Mouse (Mus musculus): ENCODE data around the gene Trim66. TPM values are rescaled to one million over a fixed set of nuclear protein-coding genes. Genes with fewer than 3 reads are reported as not detected.

The Trim66 gene
- polyA plus RNA-seq (2015; fragmentation: Nextera tagmentation; extraction: Ambion mirVana), result 3.9 and 5.6 TPM in 2 replicates

DNA sequence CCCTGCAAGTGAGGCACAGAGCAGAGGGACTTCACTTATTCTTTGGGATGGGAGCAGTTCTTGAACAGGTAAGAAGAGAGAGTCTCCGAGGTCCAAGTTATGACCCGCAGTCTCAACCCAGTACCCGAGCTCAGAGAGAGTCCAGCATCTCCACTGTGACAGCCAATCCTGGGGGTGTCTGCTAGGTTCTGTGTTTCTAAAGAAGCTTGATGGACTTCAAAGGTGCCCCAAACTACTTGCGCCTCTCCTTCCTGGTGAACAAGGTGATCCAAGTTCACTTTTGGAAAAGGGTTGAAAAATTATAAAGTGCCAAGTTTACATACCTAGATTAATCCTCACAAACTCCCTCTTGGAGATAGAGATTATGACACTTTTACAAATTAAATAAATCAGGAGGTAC, at the start of gene Trim66:
Trim66 (minus strand) TSS at position 101 of the 400 bp plus-strand sequence.
- Histone ChIP-seq H3K4me1 (0 out of 2 replicates have a peak, but pooled peaks cover 4% of the 10 kb centered on the region), H3K4me2 (replicated peaks) (no peak within 1 kb of the TSS), H3K36me3 (no peaks in the 10 kb centered on the region), H3K4me3 (replicated peaks) (no peak within 1 kb of the TSS), H3K27ac (replicated peaks) (no peak within 1 kb of the TSS; the same call in 1 of the 2 replicates), H3K9me3 (replicated peaks) (no peaks in the 10 kb centered on the region), H3K27me3 (no peaks in the 10 kb centered on the region), H3K9ac (no peak within 1 kb of the TSS)
- no peak for ATAC-seq (ENCODE audit: insufficient number of reproducible peaks, low FRiP score, low TSS enrichment, low read depth)
- 84% methylated on average over 4 of the region's 4 CpGs for WGBS

DNA sequence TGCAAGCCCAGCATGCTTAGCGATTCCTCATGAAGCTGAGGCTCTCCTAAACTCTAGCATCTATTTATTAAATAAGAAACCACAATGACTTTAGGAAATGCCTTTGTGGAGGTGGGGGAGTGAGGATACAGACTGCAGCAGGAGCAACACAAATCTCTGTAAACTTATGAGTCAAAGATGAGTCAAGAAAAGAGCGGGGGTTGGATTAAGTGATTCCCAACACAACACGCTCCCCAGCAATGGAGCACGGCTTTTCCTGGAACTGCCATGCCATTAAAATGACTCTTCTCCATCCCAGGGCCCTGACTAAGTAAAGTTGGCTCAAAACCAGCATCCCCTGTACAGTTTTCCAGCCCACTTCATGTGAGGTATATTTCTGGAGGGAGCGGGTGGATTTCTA, 38.8 kb upstream of the Trim66 start:
- H3K27me3 ChIP-seq, result no peaks in the 10 kb centered on the region
- H3K4me1 ChIP-seq, result peaks cover 5% of the 10 kb centered on the region
- H3K9me3 ChIP-seq (replicated peaks), result no peaks in the 10 kb centered on the region
- no peak overlapping the region for H3K4me2 ChIP-seq (replicated peaks)
- WGBS, result 71% methylated on average over 5 of the region's 5 CpGs
- no peak for ATAC-seq (ENCODE audit: insufficient number of reproducible peaks, low FRiP score, low TSS enrichment, low read depth)
- H3K4me3 ChIP-seq (replicated peaks), result no peak overlapping the region
- H3K27ac ChIP-seq (replicated peaks), result no peak overlapping the region
- no peak overlapping the region for H3K9ac ChIP-seq
- H3K36me3 ChIP-seq, result peaks cover 61% of the 10 kb centered on the region

DNA sequence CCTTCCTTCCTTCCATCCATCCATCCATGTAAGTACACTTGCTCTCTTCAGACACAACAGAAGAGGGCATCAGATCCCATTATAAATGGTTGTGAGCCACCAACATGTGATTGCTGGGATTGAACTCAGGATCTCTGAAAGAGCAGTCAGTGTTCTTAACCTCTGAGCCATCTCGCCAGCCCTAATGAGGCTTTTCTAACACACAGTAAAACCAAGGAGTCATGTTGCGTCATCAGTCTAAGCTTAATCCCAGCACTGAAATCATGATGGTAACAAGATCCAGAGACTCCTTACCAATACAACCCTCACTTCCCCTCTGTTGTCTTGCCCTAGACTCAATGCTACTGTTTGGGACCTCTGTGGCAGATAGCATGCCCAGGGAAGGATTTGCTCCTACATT, 38.3 kb upstream of the Trim66 start:
- H3K27me3 ChIP-seq, result no peaks in the 10 kb centered on the region
- H3K36me3 ChIP-seq, result peaks cover 61% of the 10 kb centered on the region
- ATAC-seq (ENCODE audit: insufficient number of reproducible peaks, low FRiP score, low TSS enrichment, low read depth), result no peak
- H3K4me1 ChIP-seq, result peaks cover 5% of the 10 kb centered on the region
- no peak overlapping the region for H3K4me3 ChIP-seq (replicated peaks)
- 82% methylated on average over 2 of the region's 2 CpGs for WGBS
- H3K27ac ChIP-seq (replicated peaks), result 0 out of 2 replicates have a peak overlapping the region, but pooled peaks have one; percentile 13
- H3K9ac ChIP-seq, result no peak overlapping the region
- no peaks in the 10 kb centered on the region for H3K9me3 ChIP-seq (replicated peaks)
- no peak overlapping the region for H3K4me2 ChIP-seq (replicated peaks)

DNA sequence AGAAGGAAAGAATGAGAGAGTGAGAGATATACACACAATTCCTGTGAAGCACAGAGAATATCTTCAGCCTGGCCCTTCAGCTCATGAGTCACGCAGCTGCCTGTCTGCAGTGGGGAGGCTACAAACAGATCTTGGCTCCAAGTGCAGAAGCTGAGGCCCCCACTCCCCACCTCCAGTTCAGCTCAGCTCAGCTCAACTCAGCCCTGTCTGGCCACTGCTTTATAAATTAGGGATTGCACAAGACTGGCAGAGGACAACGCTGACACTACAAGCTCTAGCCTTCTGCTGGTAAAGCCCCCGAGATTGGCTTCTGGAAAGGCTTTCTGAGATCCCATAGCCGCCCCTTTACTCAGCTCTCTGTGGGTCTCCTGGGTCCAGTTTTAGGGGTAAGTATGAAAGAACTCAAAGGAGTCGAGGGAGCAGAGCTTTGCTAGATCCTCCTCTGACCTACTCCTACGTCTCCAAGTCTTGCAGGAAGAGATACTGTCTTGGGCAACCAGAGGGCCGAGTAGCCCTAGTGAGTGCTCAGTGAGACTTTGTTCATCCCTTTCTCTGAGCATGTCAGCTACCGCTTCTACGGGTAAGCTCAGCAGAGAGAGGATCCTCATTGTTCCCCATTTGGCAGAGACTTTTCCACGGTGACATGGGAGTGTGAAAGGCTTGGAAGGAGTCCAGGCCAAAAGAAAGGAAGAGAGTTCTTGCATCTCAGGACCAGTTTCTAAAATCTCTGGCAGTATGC, 37.5 kb upstream of the Trim66 start:
- no peaks in the 10 kb centered on the region for H3K9me3 ChIP-seq (replicated peaks)
- no peak overlapping the region for H3K9ac ChIP-seq
- H3K36me3 ChIP-seq, result peaks cover 62% of the 10 kb centered on the region
- 0 out of 2 replicates have a peak overlapping the region, but pooled peaks have one; percentile 13 for H3K27ac ChIP-seq (replicated peaks)
- no peak overlapping the region for H3K4me3 ChIP-seq (replicated peaks)
- peaks cover 5% of the 10 kb centered on the region for H3K4me1 ChIP-seq
- no peak for ATAC-seq (ENCODE audit: insufficient number of reproducible peaks, low FRiP score, low TSS enrichment, low read depth)
- H3K27me3 ChIP-seq, result no peaks in the 10 kb centered on the region
- WGBS, result 73% methylated on average over 10 of the region's 10 CpGs
- H3K4me2 ChIP-seq (replicated peaks), result no peak overlapping the region

DNA sequence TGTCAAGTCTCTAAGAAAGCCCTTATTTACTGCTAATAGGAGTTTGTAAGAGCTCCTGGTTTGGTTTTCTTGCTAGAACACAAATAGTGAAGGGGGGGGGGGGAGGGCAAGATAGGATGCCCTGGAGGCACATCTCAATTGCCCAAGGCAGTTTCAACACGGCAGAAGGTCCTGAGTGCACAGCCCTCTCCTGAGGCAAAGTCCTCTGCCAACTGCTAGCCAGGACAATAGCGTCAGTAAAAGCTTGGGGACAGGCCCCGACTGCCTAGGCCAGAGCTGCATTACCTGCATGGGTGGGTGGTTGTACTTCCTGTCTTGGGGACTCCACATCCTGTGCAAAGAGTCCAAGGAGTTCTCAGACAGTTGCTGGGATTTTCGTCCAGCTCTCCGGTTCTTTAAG, 36.9 kb upstream of the Trim66 start:
- WGBS, result 68% methylated on average over 5 of the region's 5 CpGs
- no peak overlapping the region; the same call in 1 of the 2 replicates for H3K27ac ChIP-seq (replicated peaks)

DNA sequence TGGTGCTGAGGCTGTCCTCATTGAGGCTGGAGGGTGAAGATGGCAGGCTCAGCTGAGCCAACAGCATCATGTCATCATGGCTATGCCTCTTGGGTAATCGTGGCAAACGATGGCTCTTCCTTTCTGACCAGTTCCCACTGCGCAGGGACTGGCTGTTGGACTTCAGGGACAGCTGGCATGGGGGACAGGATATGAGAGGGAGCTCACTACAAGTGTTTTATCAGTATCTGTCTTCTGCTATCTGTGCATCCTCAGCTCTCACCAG, 34.4 kb upstream of the Trim66 start:
- WGBS, result 77% methylated on average over 3 of the region's 3 CpGs

More for the DNA sequence above, 36.9 kb upstream of the Trim66 start:
- no peak overlapping the region for H3K4me2 ChIP-seq (replicated peaks)
- no peak overlapping the region for H3K4me3 ChIP-seq (replicated peaks)
- no peaks in the 10 kb centered on the region for H3K27me3 ChIP-seq
- H3K9ac ChIP-seq, result no peak overlapping the region
- H3K4me1 ChIP-seq, result peaks cover 5% of the 10 kb centered on the region
- peaks cover 61% of the 10 kb centered on the region for H3K36me3 ChIP-seq
- no peaks in the 10 kb centered on the region for H3K9me3 ChIP-seq (replicated peaks)
- ATAC-seq (ENCODE audit: insufficient number of reproducible peaks, low FRiP score, low TSS enrichment, low read depth), result no peak

DNA sequence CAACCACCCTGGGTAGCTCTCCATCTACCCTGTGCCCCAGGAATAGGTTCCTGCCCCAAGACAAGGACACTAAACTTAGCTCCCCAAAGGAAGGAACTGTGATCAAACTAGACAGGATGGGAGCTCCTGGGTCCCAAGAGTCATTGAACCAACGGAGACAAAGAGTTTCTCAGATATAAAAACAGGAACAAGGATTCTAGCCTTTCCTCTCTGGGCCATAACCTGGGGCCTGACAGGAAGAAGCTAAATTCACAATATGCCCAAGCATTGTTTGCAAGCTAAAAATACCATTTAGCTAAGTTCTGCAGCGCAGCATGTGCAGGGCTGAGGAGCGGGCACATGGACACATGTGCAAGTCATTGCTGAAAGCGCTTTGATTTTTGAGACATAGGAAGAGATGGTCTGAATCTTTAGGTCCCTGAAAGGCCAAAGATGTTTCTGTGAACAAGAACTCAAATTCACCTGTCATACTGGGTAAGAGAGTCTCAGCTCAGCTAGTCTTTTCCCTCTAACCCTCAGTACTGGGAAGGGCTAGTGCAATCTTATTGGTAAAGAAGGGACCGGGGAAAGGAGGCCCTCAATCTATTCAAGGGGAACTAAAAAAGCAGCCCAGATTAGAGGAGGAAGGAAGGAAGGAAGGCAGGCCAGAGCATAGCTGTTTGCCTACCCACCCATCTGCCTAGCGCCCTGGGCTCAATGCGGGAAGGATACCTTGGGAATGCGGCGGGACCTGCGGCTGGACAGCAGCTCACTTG, 33.9 kb upstream of the Trim66 start:
- Histone ChIP-seq H3K27ac (replicated peaks) (no peak overlapping the region; the same call in 1 of the 2 replicates), H3K9me3 (replicated peaks) (no peaks in the 10 kb centered on the region), H3K4me3 (replicated peaks) (no peak overlapping the region), H3K4me2 (replicated peaks) (no peak overlapping the region), H3K4me1 (peaks cover 12% of the 10 kb centered on the region), H3K27me3 (no peaks in the 10 kb centered on the region), H3K9ac (no peak overlapping the region), H3K36me3 (peaks cover 70% of the 10 kb centered on the region)
- 85% methylated on average over 10 of the region's 10 CpGs for WGBS
- ATAC-seq (ENCODE audit: insufficient number of reproducible peaks, low FRiP score, low TSS enrichment, low read depth), result no peak

More for the DNA sequence above, 34.4 kb upstream of the Trim66 start:
- Histone ChIP-seq H3K9ac (no peak overlapping the region), H3K4me1 (peaks cover 7% of the 10 kb centered on the region), H3K27me3 (no peaks in the 10 kb centered on the region), H3K27ac (replicated peaks) (no peak overlapping the region), H3K9me3 (replicated peaks) (no peaks in the 10 kb centered on the region), H3K4me3 (replicated peaks) (no peak overlapping the region), H3K36me3 (peaks cover 67% of the 10 kb centered on the region), H3K4me2 (replicated peaks) (no peak overlapping the region)
- ATAC-seq (ENCODE audit: insufficient number of reproducible peaks, low FRiP score, low TSS enrichment, low read depth), result no peak

DNA sequence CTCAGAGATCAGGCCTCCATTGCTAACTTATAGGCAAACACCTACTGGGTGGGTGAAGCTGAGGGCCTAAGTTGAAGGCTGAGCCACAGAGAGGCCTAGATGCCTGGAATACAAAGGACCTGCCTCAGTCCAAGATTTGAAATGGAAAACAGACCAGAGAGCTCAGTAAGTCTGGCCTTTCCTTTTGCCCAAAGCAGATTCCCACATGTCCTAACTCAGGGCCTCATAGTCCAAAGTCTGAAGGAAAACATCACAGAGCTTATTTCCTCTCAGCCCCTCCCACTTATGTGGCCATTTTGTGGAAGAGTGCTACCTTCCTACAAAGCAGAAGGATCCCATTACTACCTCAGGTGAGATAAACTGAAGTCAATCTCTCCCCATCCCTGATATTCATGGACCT, 33.0 kb upstream of the Trim66 start:
- Histone ChIP-seq H3K4me1 (peaks cover 15% of the 10 kb centered on the region), H3K4me2 (replicated peaks) (no peak overlapping the region), H3K27ac (replicated peaks) (no peak overlapping the region), H3K9ac (no peak overlapping the region), H3K36me3 (peaks cover 70% of the 10 kb centered on the region), H3K9me3 (replicated peaks) (no peaks in the 10 kb centered on the region), H3K4me3 (replicated peaks) (no peak overlapping the region), H3K27me3 (no peaks in the 10 kb centered on the region)
- ATAC-seq (ENCODE audit: insufficient number of reproducible peaks, low FRiP score, low TSS enrichment, low read depth), result no peak

DNA sequence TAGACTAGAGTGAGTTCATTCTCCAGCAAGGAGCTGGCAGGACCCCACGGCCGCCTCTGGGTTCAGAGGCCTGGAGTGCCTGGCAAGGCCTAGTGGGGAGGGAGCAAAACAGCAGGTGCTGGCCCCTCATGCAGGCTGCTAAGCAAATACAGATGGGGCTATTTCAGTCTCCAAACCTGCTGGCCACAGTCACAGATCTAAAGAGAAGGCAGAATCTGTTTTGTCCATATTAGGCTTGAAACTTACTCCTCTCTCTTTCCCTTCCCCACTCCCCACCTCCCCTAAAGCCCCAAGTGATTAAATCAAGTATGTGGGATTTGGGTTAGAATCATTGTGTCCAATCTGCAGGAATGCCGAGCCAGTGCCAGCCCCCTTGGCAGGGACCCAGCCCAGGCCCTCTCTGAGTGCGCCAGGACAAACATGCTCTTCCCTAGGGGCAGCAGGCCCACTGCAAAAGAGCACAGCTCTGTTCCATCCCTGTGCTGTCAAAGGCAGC, 28.6 kb upstream of the Trim66 start:
- Histone ChIP-seq H3K27ac (replicated peaks) (peak overlapping the region; percentile 80), H3K9me3 (replicated peaks) (no peaks in the 10 kb centered on the region), H3K4me3 (replicated peaks) (no peak overlapping the region), H3K4me1 (peaks cover 29% of the 10 kb centered on the region), H3K4me2 (replicated peaks) (no peak overlapping the region; the same call in 1 of the 2 replicates), H3K36me3 (peaks cover 75% of the 10 kb centered on the region), H3K9ac (no peak overlapping the region), H3K27me3 (no peaks in the 10 kb centered on the region)
- 19% methylated on average over 4 of the region's 4 CpGs for WGBS
- peak; percentile 86 for ATAC-seq (ENCODE audit: insufficient number of reproducible peaks, low FRiP score, low TSS enrichment, low read depth)

DNA sequence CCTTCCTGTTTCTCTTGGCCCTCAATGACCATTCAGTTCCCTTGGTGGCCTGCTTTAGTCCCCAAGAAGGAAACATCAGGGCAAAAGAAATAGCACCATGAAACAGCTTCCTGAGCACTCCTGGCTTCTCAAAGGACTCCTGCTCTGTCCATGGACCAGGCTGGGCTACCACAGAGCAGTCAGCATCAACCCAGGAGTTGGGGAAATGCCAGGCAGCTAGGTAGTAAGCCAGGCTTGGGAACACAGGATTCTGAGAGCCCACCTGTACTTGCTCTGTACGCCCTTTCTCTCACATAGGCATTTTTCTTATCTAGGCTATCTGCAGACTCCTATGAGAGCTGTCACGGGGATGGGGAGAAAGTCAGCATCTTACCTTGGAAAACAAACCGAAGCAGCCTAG, 27.0 kb upstream of the Trim66 start:
- peaks cover 76% of the 10 kb centered on the region for H3K36me3 ChIP-seq
- no peak overlapping the region for H3K4me2 ChIP-seq (replicated peaks)
- H3K4me1 ChIP-seq, result peaks cover 29% of the 10 kb centered on the region
- H3K27ac ChIP-seq (replicated peaks), result no peak overlapping the region
- H3K4me3 ChIP-seq (replicated peaks), result no peak overlapping the region
- no peaks in the 10 kb centered on the region for H3K27me3 ChIP-seq
- no peak overlapping the region for H3K9ac ChIP-seq
- ATAC-seq (ENCODE audit: insufficient number of reproducible peaks, low FRiP score, low TSS enrichment, low read depth), result no peak
- H3K9me3 ChIP-seq (replicated peaks), result no peaks in the 10 kb centered on the region
- WGBS, result 89% methylated on average over 3 of the region's 3 CpGs

DNA sequence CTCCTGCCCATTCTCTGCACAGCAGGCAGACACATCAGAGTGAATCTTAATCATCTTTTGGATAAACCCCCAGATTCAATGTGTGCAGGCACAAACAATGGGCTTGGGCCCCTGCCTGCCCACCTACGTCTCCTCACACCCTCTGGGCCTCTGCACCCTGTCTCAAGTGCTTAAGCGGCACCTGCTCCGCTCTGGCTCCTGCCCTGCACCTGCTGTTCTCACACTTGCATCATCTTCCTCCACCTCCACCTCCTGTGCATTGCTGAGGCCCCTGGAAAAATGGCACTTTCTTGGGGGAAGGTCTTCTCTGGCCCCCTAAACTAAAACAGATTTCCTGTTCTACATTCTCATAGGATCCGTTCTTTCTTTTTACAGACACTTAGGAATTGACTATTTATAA, 26.0 kb upstream of the Trim66 start:
- Histone ChIP-seq H3K27me3 (no peaks in the 10 kb centered on the region), H3K4me1 (peaks cover 29% of the 10 kb centered on the region), H3K4me3 (replicated peaks) (no peak overlapping the region), H3K27ac (replicated peaks) (no peak overlapping the region; the same call in 1 of the 2 replicates), H3K36me3 (peaks cover 70% of the 10 kb centered on the region), H3K9me3 (replicated peaks) (no peaks in the 10 kb centered on the region), H3K9ac (no peak overlapping the region), H3K4me2 (replicated peaks) (no peak overlapping the region)
- 80% methylated on average over 4 of the region's 4 CpGs for WGBS
- ATAC-seq (ENCODE audit: insufficient number of reproducible peaks, low FRiP score, low TSS enrichment, low read depth), result no peak

All from embryonic facial prominence, embryonic 15.5 days (tissue).